Mouse (Mus musculus) erythroblast, embryonic 14.5 days (primary cell): ENCODE results near the gene Nup205.

Source experiments
- GATA1 ChIP-seq: IDR thresholded peaks from 2 replicates; pipeline ENCODE4 v1.6.1; 2012; ENCODE audit warnings: low read length, inconsistent platforms, mixed read lengths
- TAL1 ChIP-seq: IDR thresholded peaks from 3 replicates; pipeline ENCODE4 v1.6.1; 2012; ENCODE audit warnings: low read length, inconsistent platforms, mixed read lengths

DNA sequence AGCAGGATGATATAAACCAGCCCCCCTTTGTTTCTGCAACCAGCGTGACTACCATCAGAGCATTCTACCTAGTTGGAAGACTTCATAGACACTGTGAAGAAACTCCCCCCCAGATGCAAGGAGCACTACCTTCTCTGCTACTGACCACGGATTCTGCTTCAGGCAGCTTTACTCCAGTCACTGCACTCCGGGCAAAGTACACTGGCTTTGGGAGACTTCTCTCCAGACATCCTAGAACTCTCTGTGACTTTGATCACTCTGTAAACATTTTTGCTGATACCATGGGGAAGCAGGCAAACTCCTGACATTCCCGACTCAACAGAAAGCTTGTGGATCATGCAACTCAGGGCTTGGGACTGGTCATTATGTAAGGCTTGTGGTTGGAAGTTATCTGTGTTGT lies 8.0 kb upstream of the Nup205 start:
- TF ChIP-seq GATA1 (no peak), TAL1 (no peak)
